Mouse (Mus musculus) liver, postnatal 0 days (tissue): ENCODE data around the gene Fbxo21.

Experiments
- CTCF ChIP-seq: sonication (generic); IDR thresholded peaks from 2 replicates; pipeline ENCODE4 v1.5.1; 2016; ENCODE audit warnings: antibody characterized with exemption, low read depth
- EP300 ChIP-seq: IDR thresholded peaks from 2 replicates; pipeline ENCODE4 v1.6.1; 2016; ENCODE audit warnings: antibody characterized with exemption, low read depth, mild to moderate bottlenecking

DNA sequence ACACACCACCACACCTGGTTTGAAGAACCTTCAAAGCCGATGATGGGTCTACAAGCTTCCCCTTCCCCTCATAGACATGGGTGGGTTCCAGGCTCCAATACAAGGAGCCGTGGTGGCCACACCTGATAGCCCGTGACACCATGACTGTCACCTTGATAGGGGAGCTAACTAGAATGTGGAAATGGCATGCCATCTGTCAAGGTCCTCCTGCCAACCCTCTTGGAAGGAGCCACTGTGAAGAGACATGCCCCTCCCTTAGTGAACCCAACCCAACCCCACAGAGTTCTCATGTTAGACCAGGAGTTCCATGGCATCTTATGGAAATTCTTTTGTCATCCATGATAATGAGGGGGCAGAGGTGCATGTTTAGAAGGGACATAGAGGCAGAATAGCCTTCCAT is 39.3 kb upstream of the Fbxo21 start:
- TF ChIP-seq CTCF (no peak), EP300 (no peak)
